Mouse (Mus musculus): Measurements from ENCODE around the gene Vmn1r70.

Gene Vmn1r70

DNA sequence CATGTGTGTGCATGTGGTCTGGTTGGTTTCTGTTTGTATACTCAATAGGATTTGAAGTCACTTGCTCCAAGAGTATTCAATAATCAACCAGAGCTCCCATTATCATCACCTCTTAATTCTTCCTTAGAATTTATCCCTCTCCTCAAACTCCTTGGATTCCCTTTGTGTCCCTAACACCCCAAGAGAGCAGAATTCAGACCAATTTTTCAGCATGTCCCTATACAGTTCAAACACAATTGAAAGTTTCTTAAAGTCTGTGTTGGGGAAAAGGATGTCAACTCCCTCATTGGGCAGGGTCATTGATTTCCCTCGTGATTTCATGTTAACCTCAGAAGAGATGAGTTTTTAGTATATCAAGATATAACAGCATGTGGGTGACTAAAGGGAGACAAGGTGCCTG, at the start of gene Vmn1r70:
Gene Vmn1r70 (plus strand): TSS at position 301 of the 400 bp plus-strand sequence.
- DNase-seq (ENCODE audit: low read depth, low spot score) = no peak

DNA sequence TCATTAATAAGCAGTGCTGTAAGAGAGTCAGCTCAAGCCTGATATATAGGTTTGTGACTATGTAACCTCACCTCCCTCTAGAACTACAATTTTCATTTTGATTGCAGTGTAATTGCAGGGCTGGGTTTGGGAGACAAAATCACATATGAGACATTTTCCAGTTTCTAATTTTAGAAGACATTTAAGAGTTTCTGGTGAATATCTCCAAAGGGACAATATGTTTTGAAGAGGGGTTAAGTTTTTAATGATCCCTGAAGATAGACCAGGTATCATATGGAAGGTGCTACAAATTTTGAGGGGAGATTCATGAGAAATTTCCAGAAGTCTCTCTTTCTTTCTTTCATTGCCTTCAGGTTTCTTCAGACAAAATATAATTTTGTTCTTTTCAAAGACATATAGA, 17.8 kb upstream of the Vmn1r70 start, which contains the start of gene Vmn1r69:
Gene Vmn1r69 (minus strand): TSS at position 101 of the 400 bp plus-strand sequence.
- no peak for DNase-seq (ENCODE audit: low read depth, low spot score)

Measured in brain, adult 2 months (tissue).